Mouse (Mus musculus): ENCODE results near the gene Trappc1.

Gene Trappc1

DNA sequence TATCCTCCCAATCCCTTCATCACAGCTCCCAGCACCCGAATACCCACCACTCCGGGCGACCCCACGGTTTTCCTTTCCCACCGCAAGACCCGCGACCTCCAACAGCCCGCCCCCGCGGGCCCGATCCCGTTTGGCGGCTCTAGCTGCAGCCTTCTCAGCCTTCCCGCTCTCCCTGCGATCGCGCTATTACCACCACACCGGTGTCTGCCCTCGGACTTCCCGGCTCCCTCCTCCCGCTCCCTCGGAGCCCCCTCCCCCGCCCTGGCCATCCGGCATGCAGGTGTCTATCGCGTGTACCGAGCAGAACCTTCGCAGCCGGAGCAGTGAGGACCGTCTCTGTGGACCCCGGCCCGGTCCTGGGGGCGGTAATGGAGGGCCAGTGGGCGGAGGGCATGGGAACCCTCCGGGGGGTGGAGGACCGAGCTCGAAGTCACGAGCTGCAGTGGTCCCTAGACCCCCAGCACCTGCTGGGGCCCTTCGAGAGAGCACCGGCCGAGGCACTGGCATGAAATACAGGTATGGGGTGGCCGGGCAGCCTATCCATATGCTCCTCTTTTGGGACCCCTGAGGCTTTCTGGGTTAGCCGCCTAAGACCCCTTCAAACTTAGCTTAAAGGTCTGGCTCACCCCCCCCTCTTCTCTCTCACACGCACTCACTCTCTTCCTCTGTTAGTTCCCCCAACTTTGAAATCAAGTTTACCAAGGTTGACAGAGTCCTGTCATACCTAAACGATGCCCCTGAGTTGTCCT lies 2.8 kb downstream of the Trappc1 start:
- in situ Hi-C loops (cut with MboI; ENCODE audit: low pct_unique_long_range_greater_than_20kb in 1 of 2, low sequenced_read_pairs in 2 of 2, unreplicated experiment in 1 of 2): no loop called here

DNA sequence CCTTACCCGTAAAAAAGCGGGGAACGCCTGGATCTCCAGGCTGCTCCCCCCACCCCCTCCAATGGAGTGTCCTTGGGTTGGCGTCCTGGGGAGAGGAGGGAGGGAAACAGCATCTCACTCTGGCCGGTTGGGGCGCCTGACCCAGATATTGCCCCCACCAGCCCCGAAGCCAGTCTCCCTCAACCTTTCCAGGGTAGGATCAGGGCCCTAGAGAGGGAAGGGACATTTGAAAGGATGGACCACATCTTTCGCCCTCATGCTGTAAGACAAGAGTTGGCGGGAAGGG lies 3.3 kb downstream of the Trappc1 start:
- in situ Hi-C loops (cut with MboI; ENCODE audit: low pct_unique_long_range_greater_than_20kb in 1 of 2, low sequenced_read_pairs in 2 of 2, unreplicated experiment in 1 of 2): no loop called here

DNA sequence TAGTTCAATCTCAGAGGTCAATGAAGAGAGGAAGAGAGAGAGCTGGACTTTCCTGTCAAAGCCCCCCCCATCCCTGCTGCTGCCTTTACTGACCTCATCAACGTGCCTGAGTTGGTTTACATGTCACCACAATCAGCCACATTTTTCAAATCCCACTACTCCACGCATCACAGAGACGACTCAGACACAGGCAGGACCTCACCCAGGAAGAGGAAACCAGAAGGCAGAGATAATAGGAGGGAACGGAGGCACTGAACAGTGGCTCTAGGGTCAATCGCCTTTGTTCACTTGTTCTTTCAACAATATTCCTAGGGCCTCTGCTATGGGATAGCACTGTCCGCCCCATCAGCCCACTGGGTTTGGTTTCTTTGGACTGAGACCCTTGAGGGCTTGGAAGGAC lies 3.9 kb downstream of the Trappc1 start:
- in situ Hi-C loops (cut with MboI; ENCODE audit: low pct_unique_long_range_greater_than_20kb in 1 of 2, low sequenced_read_pairs in 2 of 2, unreplicated experiment in 1 of 2): no loop called here

DNA sequence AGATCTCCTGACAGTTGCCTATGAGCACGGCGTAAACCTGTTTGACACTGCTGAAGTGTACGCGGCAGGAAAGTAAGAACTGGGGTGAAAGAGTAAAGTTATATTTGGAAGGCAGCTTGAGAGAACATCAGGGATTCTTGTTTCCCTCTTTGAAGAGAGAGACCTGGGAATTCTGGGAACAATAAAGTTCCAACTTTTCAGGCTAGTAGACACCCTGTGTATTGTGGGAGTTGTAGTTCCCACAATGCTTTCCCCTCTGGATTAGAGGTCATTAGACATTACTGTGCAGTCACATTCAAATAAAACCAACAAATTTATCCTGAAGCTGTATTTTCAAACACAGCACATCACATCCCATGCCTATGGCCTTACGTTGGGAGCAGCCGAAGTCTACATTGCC lies 4.7 kb downstream of the Trappc1 start:
- in situ Hi-C loops (cut with MboI; ENCODE audit: low pct_unique_long_range_greater_than_20kb in 1 of 2, low sequenced_read_pairs in 2 of 2, unreplicated experiment in 1 of 2): no loop called here

DNA sequence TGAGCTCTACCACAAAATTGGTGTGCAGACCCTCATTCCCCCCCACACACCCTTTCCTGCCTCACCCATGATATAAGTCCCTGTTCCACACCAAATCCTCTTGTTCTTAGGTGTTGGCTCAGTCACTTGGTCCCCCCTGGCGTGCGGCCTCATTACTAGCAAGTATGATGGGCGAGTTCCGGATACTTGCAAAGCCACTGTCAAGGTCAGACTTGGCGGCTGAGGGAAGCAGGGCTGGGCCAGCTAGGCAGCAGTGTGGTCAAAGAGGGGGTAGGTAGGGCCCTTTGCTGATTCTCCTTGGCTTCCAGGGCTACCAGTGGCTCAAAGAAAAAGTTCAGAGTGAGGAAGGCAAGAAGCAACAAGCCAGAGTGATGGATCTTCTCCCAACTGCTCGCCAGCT lies 7.4 kb downstream of the Trappc1 start:
- in situ Hi-C loops (cut with MboI; ENCODE audit: low pct_unique_long_range_greater_than_20kb in 1 of 2, low sequenced_read_pairs in 2 of 2, unreplicated experiment in 1 of 2): no loop called here

DNA sequence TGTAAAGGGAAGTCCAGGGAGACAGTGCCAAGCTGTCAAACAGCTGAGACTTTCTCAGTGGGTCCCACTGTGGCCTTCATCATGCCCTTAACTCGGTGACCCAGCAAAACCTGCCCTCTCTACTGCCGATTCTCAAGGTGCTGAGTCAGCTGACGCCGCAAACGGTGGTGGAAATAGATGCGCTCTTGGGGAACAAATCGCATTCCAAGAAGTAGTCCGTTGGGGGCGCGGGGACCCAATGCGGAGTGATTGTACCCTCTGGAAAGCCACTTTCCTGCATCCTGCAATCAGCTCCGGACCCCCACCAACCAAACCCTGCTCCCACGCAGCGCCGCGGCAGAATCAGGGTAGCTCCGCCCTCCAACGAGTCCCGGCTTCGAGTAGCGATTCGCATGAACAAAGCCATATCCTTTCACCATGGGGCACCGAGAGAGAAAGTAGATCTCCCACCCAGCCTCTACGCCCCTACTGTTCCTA lies 8.2 kb downstream of the Trappc1 start:
- in situ Hi-C loops (cut with MboI; ENCODE audit: low pct_unique_long_range_greater_than_20kb in 1 of 2, low sequenced_read_pairs in 2 of 2, unreplicated experiment in 1 of 2): no loop called here

DNA sequence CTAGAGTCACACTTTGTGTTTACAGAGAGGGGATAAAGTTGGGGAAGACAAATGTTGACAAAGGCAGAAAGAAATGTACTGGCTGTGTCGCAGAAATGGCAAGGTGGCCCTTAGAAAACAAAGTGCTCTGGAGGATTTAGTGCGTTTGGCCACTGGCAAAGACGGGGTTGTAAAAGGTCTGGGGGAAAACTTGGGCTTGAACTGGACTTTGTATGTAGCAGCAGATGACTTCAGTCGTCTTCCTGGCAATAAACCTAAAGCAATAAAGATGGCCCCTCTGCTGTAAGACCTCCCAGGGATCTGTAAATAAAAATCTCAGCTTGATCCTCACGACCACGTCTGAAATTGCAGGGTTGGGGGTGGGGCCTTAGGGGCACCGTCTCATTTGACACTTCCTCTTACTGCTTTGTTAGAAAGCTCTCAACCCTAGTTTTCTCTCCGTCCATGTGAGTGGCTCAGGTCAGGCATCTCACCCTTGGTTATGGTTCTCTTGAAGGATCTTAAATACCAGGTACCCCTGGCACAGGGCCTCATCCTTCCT lies 9.0 kb downstream of the Trappc1 start:
- in situ Hi-C loops (cut with MboI; ENCODE audit: low pct_unique_long_range_greater_than_20kb in 1 of 2, low sequenced_read_pairs in 2 of 2, unreplicated experiment in 1 of 2): no loop called here

DNA sequence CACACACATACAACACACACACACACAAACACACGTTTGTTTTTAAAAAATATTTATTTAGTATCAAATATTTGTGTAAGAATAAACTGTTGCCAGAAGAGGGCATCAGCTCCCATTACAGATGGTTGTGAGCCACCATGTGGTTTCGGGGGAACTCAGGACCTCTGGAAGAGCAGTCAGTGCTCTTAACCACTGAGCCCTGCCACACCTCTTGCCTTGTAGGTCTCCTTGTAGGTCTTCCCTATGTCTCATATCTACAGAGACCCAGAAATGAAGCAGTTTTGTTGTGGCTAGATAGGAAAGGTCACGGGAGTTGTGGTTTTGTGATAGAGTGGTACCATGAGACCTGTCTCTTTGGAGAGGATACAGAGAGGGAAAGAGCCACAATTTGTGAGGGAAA lies 10.1 kb downstream of the Trappc1 start:
- in situ Hi-C loops (cut with MboI; ENCODE audit: low pct_unique_long_range_greater_than_20kb in 1 of 2, low sequenced_read_pairs in 2 of 2, unreplicated experiment in 1 of 2): no loop called here

DNA sequence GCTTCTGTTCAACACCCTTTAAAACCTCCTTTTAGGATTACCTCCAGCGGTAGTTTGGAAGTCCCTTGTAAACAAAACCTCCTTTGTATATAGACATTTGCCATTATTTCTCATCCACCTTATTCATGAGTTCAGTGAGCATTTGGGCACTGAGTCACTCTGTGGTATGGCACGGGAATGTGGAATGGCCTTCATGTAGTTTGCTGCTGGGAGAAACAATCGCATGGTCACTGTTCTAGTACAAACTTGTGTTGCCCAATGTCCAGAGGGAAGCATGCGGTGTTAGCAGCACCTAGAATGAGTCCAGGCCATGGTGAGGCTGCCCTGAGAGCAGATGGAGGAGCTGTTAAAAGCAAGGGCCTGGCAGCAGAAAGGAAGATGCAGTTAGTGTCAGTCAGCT lies 11.0 kb downstream of the Trappc1 start:
- in situ Hi-C loops (cut with MboI; ENCODE audit: low pct_unique_long_range_greater_than_20kb in 1 of 2, low sequenced_read_pairs in 2 of 2, unreplicated experiment in 1 of 2): no loop called here

DNA sequence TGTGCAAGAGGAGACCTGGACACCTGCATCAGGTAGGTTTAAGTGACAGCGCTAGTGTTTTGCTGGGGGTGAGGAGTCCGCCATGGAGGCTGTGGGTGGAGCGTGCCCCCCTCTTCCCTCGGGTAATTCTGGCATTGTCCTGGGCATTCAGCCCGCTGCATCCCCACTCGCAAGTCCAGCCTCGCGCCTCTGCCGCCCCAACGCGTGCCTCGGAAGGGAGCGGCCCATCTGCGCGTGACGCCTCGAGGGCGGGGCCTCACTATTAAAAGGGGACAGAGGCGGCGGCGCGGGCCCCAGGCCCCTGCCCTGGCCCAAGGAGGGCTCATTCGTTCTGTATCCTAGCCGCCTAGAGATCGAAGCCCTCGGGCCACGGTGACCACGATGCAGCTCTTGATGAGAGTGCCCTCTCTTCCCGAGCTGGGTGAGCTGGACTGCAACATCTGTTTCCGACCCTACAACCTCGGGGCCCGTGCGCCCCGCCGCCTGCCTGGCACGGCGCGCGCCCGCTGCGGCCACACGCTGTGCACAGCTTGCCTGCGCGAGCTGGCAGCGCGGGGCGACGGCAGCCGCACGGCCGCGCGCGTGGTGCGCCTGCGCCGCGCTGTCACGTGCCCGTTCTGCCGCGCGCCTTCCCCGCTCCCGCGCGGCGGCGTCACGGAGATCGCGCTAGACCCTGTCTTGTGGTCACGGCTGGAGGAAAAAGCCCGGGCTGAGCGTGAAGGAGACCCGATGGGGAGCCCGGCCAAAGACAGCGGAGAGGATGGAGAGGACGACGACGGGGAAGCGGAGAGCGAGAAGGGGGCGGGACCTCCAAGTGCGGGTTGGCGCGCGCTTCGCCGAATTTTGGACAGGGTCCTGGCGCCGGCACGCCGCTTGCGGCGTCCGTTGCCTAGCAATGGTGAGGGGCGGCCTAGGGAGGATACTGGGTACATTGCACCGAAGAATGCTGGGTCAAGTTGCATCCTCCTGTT lies 16.7 kb downstream of the Trappc1 start, which contains the start of gene Rnf227:
TSS of gene Rnf227 (plus strand) at position 301 of the 971 bp plus-strand sequence.
- in situ Hi-C loops (cut with MboI; ENCODE audit: low pct_unique_long_range_greater_than_20kb in 1 of 2, low sequenced_read_pairs in 2 of 2, unreplicated experiment in 1 of 2): no loop called here

DNA sequence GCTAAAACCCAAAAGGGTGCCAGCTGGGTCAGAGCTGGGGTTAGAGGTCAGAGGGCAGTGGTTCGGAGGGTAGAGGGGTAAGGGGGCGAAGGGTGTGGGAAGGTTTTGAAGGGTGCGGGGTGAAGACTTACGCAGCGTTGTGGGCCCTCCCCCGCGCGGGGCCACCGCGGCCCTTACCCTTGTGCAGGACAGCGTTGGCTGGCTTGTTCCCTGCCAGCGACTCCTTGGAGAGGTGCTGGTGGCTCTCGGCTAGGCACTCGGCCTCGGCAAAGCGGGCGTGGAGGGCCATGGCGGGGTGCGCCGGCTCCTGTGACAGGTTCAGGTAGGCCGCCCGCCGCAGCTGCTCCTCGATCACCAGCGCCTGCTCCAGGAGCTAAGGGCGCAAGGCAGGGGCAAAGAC lies 22.7 kb downstream of the Trappc1 start:
- in situ Hi-C loops (cut with MboI; ENCODE audit: low pct_unique_long_range_greater_than_20kb in 1 of 2, low sequenced_read_pairs in 2 of 2, unreplicated experiment in 1 of 2): no loop called here

DNA sequence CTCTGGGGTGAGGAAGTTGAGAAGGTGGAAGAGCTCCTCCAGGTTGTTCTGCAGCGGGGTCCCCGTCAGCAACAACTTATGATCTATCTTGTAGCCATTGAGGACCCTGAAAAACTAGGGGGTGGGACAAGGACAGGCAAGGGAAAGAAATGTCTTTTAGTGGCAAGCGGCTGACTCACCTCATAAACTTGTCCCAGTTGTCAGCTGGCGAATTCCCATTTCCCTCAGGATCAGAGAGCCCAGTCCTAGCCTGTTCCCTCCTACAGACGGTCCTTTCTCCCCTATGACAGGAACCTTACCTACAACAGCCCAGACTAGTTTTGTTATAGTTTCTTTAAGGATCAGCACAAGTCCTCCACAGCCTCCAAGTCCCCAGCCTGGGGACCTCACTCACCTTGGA lies 32.8 kb downstream of the Trappc1 start:
- in situ Hi-C loops (cut with MboI; ENCODE audit: low pct_unique_long_range_greater_than_20kb in 1 of 2, low sequenced_read_pairs in 2 of 2, unreplicated experiment in 1 of 2): no loop called here

DNA sequence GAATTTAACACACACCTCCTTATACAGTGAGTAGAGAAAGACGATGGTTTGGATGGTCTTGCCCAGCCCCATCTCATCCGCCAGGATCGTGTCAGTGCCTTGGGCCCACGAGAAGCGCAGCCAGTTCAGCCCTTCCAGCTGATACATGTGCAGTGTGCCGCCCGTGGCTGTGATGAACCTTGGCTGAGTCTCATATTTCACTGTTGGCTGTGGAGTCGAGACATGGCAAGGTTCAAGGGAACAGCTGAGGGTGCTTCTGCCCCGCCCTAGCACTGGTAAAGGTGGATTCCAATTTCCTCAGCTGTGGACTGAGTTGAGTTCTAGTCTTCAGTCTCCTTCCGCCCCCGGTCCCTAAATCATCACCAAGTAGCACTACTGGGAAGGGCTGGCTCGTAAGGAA lies 33.9 kb downstream of the Trappc1 start:
- in situ Hi-C loops (cut with MboI; ENCODE audit: low pct_unique_long_range_greater_than_20kb in 1 of 2, low sequenced_read_pairs in 2 of 2, unreplicated experiment in 1 of 2): no loop called here

DNA sequence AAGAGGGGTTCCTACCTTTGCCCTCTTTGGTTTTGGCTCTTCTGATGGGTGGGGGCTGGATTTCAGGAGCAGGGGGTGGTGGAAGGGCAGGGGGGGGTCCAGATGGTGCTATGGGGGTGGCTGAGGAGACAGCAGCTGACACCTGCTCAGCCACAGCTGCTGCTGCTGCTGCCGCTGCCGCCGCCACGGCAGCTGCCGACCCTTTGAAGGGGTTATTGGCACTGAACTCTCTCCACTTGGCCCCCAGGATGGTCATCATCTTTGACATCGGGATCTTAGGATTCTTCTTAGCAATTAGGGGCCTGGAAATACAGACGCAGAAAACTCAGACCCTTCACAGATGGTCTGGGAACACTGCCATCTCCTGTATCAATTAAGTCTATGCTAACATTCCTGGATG lies 38.2 kb downstream of the Trappc1 start:
- in situ Hi-C loops (cut with MboI; ENCODE audit: low pct_unique_long_range_greater_than_20kb in 1 of 2, low sequenced_read_pairs in 2 of 2, unreplicated experiment in 1 of 2): no loop called here

DNA sequence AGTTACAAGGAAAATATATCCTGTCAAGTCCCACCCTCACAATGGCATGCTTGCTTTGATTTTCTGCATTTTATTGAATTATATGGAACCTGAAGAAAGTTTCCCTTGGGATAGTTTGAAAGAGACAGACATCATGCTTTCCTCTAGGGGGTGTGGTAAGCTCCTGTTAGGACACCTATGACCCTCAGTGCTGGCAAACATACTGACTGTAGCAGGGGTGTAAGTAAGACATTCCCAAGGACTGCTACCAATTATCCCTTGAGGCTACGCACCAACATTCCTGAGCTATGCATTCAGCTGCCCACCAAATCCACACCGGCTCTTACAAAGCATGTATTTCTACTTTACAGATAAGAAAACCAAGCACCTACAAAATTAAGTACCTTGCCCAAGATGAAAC lies 38.7 kb downstream of the Trappc1 start:
- in situ Hi-C loops (cut with MboI; ENCODE audit: low pct_unique_long_range_greater_than_20kb in 1 of 2, low sequenced_read_pairs in 2 of 2, unreplicated experiment in 1 of 2): no loop called here

DNA sequence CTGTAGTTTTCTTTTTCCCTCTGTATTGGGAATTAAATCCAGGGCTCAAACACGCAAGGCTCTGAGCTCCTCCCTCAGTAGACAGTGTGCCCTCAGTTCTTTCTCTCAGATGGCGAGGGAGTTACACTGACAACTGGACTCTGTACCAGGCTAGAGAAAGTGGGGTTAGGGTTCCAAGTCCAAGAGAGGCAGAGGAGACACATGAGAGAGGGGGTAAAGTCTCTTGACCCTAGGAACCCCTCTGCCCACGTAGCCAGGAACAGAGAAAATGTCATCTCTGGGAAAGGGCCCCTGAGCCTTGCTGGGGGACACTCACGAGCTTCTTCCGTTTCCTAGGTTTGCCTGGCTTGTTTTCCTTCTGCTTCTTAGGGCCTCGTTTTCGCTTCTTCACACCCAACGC lies 40.6 kb downstream of the Trappc1 start:
- in situ Hi-C loops (cut with MboI; ENCODE audit: low pct_unique_long_range_greater_than_20kb in 1 of 2, low sequenced_read_pairs in 2 of 2, unreplicated experiment in 1 of 2): no loop called here

DNA sequence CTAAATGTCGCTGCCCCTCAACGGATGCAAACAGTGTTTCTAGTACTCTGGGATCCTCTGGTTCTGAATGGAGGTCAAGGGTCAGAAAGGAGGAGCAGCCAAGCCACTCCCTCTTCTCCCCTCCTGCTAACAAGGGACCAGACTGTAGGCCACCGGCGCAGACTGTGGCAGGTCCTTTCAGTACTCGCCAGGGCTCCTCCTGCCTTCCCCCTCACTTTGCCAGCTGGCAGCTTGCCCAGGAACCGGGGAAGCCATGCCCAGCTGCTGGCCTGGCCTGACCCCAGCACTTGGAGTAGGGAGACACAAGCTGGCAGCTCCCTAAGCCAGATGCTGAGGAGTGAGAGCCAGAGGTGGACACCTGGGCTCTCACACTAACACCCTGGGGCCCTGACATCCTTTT lies 41.1 kb downstream of the Trappc1 start:
- in situ Hi-C loops (cut with MboI; ENCODE audit: low pct_unique_long_range_greater_than_20kb in 1 of 2, low sequenced_read_pairs in 2 of 2, unreplicated experiment in 1 of 2): no loop called here

DNA sequence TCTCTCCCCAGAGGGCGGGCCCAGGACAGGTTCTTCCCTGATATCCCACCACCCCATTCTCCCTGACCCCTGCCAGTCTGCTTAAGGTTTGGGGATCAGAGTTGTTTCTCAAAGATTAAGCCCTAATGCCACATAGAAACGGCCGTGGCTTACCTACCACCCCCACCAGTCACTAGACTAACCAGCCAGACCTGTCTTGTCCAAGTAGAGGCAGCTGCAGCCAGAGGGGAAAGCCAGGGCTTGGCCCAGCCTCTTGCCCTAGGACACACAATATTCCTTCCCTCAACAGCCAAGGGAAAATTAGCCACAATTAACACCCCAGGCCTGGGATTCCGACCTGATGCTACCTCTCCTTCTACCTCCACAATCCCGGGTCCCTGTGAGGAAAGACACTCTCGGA lies 41.9 kb downstream of the Trappc1 start:
- in situ Hi-C loops (cut with MboI; ENCODE audit: low pct_unique_long_range_greater_than_20kb in 1 of 2, low sequenced_read_pairs in 2 of 2, unreplicated experiment in 1 of 2): no loop called here

DNA sequence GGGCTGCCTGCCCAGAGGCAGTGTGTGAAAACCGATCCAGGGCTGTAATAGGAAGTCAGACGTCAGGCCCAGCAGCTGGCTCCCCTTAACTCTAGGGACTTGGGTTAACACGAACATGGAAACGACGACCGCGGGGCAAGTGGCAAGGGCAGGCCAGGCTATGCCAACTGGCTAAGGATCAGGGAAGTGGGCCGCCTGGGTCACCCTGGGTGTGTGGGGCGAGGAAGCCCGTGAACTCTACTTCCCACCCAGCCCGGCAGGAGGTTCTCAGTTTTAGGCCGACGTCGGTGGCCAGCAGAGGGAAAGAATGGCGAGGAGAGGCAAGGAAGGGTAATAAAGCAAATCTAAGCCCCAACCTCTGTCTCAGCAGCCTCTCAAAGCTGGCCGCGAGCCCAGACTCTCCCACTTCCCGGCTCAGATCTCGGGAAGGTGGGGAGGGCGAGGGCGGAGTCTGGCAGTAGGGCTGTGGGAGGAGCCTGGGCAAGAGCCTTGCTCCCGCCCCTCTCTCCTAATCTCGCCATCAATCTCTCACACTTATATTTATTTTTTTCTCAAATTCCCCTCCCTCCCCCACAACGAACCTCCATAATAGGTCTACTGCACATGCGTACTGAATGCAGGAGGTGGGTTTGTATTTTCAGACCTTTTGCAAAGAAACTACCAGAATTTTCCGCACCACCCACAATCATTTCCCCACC lies 42.5 kb downstream of the Trappc1 start:
- in situ Hi-C loops (cut with MboI; ENCODE audit: low pct_unique_long_range_greater_than_20kb in 1 of 2, low sequenced_read_pairs in 2 of 2, unreplicated experiment in 1 of 2): no loop called here

Measured in mouse embryonic stem cell (cell line).